Mouse (Mus musculus) megakaryocyte, embryonic 14.5 days (primary cell): ENCODE measurements around the gene Cstf1.

ENCODE experiments used
- FLI1 ChIP-seq: IDR thresholded peaks from 2 replicates; pipeline ENCODE4 v1.6.1; 2012; ENCODE audit warnings: low read length, inconsistent platforms, mixed read lengths
- GATA1 ChIP-seq: IDR thresholded peaks from 3 replicates; pipeline ENCODE4 v1.6.1; 2012; ENCODE audit warnings: mixed read lengths, low read length, inconsistent platforms, borderline replicate concordance

GRCm38 (mm10) chr2:172378332-172378731, 7.9 kb downstream of the Cstf1 start:
- TF ChIP-seq GATA1 (no peak), FLI1 (no peak)
